ENCODE assay signal across 13 mouse cellular contexts in the genomic region with DNA sequence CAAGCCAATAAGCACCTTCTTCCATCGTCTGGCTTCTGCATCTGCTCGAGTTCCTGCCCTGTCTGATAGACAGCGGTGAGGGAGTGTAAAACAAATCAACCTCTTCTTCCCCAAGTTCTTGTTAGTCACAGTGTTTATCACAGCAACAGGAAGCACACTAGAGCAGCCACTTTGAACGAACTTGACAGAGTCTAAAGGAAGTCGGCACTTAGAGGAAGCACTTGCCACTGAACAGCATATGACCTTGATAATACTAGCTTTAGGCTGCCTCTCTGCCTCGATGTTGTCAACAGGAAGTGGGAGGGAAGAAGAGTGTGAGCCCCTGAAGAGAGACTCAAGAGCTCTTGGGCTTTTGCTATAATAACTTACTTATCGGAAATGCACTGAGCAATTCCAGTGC.
DNase-seq lines count a peak whose midpoint lies in the region; ATAC-seq and TF ChIP-seq lines count a peak whose summit lies in the region.
"Had no signal": no experiment of that assay in that cellular context is flagged by ENCODE, and none has a peak within 500 bp of the region (broad histone marks: within the 10 kb centered on the region; RNA-seq: fewer than 3 reads in every experiment).

No protein-coding gene starts in this region.

- TF ChIP-seq CTCF in stomach, postnatal 0 days (IDR thresholded peaks at IDR 0.05; ENCODE audit: low read depth): no peak

- no peak overlapping the region for H3K4me3 ChIP-seq in heart, embryonic 13.5 days
- no peak overlapping the region for H3K4me3 ChIP-seq in stomach, postnatal 0 days (ENCODE audit: low read depth, low read length)
- no peak overlapping the region for H3K4me3 ChIP-seq in limb, embryonic 10.5 days
- H3K4me3 ChIP-seq in midbrain, embryonic 15.5 days: no peak overlapping the region
- H3K4me3 ChIP-seq: embryonic facial prominence, embryonic 12.5 days had no signal

- no peak for DNase-seq in heart, postnatal 4 days
- DNase-seq in 416B (ENCODE audit: low read depth): peak; percentile 32
- peak; percentile 80 for DNase-seq in naive thymus-derived CD4-positive, alpha-beta T cell, adult 2 months (ENCODE audit: low read depth)
- DNase-seq in stomach, postnatal 0 days (ENCODE audit: low spot score): no peak
- DNase-seq in limb, embryonic 10.5 days (ENCODE audit: low spot score): no peak
- DNase-seq: cerebellum, adult 11 months; heart, postnatal 36 days; layer of hippocampus, adult 9-11 months; lung, embryonic 14.5 days had no signal

- H3K4me2 ChIP-seq in heart, embryonic 13.5 days: no peak overlapping the region
- H3K4me2 ChIP-seq in stomach, postnatal 0 days (replicated peaks; ENCODE audit: low read depth): no peak overlapping the region
- no peak overlapping the region for H3K4me2 ChIP-seq in midbrain, embryonic 15.5 days
- H3K4me2 ChIP-seq: embryonic facial prominence, embryonic 12.5 days; lung, embryonic 14.5 days had no signal

- no peaks in the 10 kb centered on the region for H3K27me3 ChIP-seq in heart, embryonic 13.5 days (replicated peaks)
- no peaks in the 10 kb centered on the region for H3K27me3 ChIP-seq in stomach, postnatal 0 days (ENCODE audit: control insufficient read depth, insufficient read depth, low read length)
- H3K27me3 ChIP-seq in limb, embryonic 10.5 days (ENCODE audit: low read depth, poor library complexity, severe bottlenecking): peaks cover 52% of the 10 kb centered on the region
- no peaks in the 10 kb centered on the region for H3K27me3 ChIP-seq in midbrain, embryonic 15.5 days (replicated peaks)
- H3K27me3 ChIP-seq: embryonic facial prominence, embryonic 12.5 days had no signal

- H3K4me1 ChIP-seq in heart, embryonic 13.5 days: no peaks in the 10 kb centered on the region
- no peaks in the 10 kb centered on the region for H3K4me1 ChIP-seq in stomach, postnatal 0 days (replicated peaks; ENCODE audit: control insufficient read depth, insufficient read depth)
- no peaks in the 10 kb centered on the region for H3K4me1 ChIP-seq in limb, embryonic 10.5 days
- no peaks in the 10 kb centered on the region for H3K4me1 ChIP-seq in midbrain, embryonic 15.5 days
- H3K4me1 ChIP-seq: embryonic facial prominence, embryonic 12.5 days had no signal

- ATAC-seq in heart, embryonic 13.5 days (ENCODE audit: extremely low read depth, insufficient number of reproducible peaks, low FRiP score, low TSS enrichment): no peak
- ATAC-seq in granulocyte monocyte progenitor cell, adult 5-6 weeks (replicated peaks; ENCODE audit: poor library complexity, severe bottlenecking): 0 out of 2 replicates have a peak, but pooled peaks have one; percentile 17
- ATAC-seq in stomach, postnatal 0 days (ENCODE audit: low FRiP score, low TSS enrichment): no peak
- no peak for ATAC-seq in midbrain, embryonic 15.5 days (replicated peaks)

- no peaks in the 10 kb centered on the region for H3K36me3 ChIP-seq in heart, embryonic 13.5 days
- no peaks in the 10 kb centered on the region for H3K36me3 ChIP-seq in stomach, postnatal 0 days (ENCODE audit: control insufficient read depth, insufficient read depth, low read length)
- H3K36me3 ChIP-seq in limb, embryonic 10.5 days: no peaks in the 10 kb centered on the region
- H3K36me3 ChIP-seq in midbrain, embryonic 15.5 days (replicated peaks): no peaks in the 10 kb centered on the region
- H3K36me3 ChIP-seq: embryonic facial prominence, embryonic 12.5 days had no signal

- no peaks in the 10 kb centered on the region for H3K9me3 ChIP-seq in heart, embryonic 13.5 days
- no peaks in the 10 kb centered on the region for H3K9me3 ChIP-seq in stomach, postnatal 0 days (ENCODE audit: control insufficient read depth, low read length)
- H3K9me3 ChIP-seq in limb, embryonic 10.5 days (replicated peaks): no peaks in the 10 kb centered on the region
- no peaks in the 10 kb centered on the region for H3K9me3 ChIP-seq in midbrain, embryonic 15.5 days
- H3K9me3 ChIP-seq: embryonic facial prominence, embryonic 12.5 days had no signal

- TF ChIP-seq EP300 in stomach, postnatal 0 days (optimal IDR thresholded peaks at IDR 0.05): no peak

- WGBS in heart, embryonic 13.5 days: 38% methylated on average over 7 of the region's 7 CpGs
- WGBS in stomach, postnatal 0 days: 60% methylated on average over 7 of the region's 7 CpGs
- 77% methylated on average over 7 of the region's 7 CpGs for WGBS in limb, embryonic 10.5 days
- 82% methylated on average over 7 of the region's 7 CpGs for WGBS in midbrain, embryonic 15.5 days

- H3K9ac ChIP-seq in heart, embryonic 13.5 days: no peak overlapping the region
- no peak overlapping the region for H3K9ac ChIP-seq in stomach, postnatal 0 days (ENCODE audit: low read length)
- no peak overlapping the region for H3K9ac ChIP-seq in midbrain, embryonic 15.5 days
- H3K9ac ChIP-seq: embryonic facial prominence, embryonic 12.5 days; lung, embryonic 14.5 days had no signal

- H3K27ac ChIP-seq in heart, embryonic 13.5 days (replicated peaks): peak overlapping the region; percentile 3; the same call in 1 of the 2 replicates
- H3K27ac ChIP-seq in stomach, postnatal 0 days (replicated peaks): no peak overlapping the region
- no peak overlapping the region for H3K27ac ChIP-seq in limb, embryonic 10.5 days
- no peak overlapping the region for H3K27ac ChIP-seq in midbrain, embryonic 15.5 days
- H3K27ac ChIP-seq: embryonic facial prominence, embryonic 12.5 days had no signal

Comparison
In these comparisons a context has a peak if more than half of its experiments do, and no peak if none do; other contexts are left out.
1. DNase-seq: peak in 416B (single experiment) and naive thymus-derived CD4-positive, alpha-beta T cell, adult 2 months (single experiment); none in heart, postnatal 4 days (single experiment), stomach, postnatal 0 days (single experiment) and limb, embryonic 10.5 days (single experiment).